Mouse (Mus musculus): ENCODE measurements around the gene Olfr541.

DNA sequence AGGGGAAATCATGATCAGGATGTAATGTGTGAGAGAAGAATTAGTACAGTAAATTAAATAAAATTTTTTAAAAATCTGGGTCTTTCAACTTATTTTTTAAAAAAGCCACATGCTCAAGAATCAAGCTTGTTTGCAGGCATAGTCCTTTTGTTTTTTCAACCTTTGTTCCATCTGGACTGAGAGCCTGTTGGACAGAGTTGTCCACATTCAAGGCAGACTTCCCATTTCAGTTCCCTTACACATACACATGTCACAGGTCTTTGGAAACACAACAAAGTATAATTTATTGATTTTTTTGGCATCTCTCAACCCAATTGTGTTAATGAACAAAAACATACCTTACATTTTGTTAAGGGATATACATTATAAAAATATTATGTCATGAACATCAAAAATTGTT lies 57.5 kb downstream of the Olfr541 start:
- TF ChIP-seq POLR2A (IDR thresholded peaks at IDR 0.05; ENCODE audit: low read depth, low read length) (no peak), CTCF (IDR thresholded peaks at IDR 0.05; ENCODE audit: extremely low read depth, insufficient read length, insufficient replicate concordance, low read depth, low read length) (no peak)

All from small intestine, adult 2 months (tissue).